Mouse (Mus musculus): ENCODE measurements around the gene Bdkrb1. TPM values are rescaled to one million over a fixed set of nuclear protein-coding genes. Genes with fewer than 3 reads are reported as not detected.

Bdkrb1 gene
- total RNA-seq (2021), result not detected

GRCm38 (mm10) chr12:105602581-105603210 lies at the start of gene Bdkrb1:
Gene Bdkrb1 (plus strand): TSS chr12:105603085.
- DNase-seq, result no peak
- intact Hi-C loops (cut with DNase I), result no loop called here

DNA sequence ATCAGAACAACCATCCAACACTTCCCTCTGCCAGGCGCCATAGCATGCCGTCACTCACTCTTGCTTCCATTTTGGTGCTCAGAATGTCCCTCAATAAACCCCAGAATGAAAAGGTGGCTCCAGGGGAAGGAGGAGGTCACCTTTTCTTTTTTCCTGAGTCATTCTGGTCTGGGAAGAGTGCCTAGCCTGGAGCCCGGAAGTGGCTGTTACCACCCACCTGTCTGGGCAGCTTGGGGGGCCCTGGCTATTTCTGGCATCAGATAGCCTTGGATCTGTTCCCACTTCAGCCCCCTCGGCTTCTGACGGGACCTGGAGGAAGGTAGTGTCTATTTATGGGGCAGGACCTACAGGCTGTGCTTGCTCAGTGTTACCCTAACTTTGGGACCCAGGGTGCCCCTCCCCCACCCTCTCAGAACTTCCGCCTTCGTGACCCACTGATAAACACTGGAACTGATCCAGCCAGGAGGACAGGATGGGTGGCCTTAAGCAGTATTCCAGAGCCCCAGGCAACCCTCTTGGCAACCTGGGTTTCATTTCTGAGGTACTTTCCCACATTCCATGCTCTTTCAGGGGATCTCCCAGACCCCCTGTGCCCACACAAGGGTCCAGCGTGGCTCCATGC lies 48.6 kb upstream of the Bdkrb1 start:
- DNase-seq, result no peak
- intact Hi-C loops (cut with DNase I), result no loop called here

GRCm38 (mm10) chr12:105555172-105555571 lies 47.7 kb upstream of the Bdkrb1 start:
- intact Hi-C loops (cut with DNase I), result no loop called here
- no peak for DNase-seq

DNA sequence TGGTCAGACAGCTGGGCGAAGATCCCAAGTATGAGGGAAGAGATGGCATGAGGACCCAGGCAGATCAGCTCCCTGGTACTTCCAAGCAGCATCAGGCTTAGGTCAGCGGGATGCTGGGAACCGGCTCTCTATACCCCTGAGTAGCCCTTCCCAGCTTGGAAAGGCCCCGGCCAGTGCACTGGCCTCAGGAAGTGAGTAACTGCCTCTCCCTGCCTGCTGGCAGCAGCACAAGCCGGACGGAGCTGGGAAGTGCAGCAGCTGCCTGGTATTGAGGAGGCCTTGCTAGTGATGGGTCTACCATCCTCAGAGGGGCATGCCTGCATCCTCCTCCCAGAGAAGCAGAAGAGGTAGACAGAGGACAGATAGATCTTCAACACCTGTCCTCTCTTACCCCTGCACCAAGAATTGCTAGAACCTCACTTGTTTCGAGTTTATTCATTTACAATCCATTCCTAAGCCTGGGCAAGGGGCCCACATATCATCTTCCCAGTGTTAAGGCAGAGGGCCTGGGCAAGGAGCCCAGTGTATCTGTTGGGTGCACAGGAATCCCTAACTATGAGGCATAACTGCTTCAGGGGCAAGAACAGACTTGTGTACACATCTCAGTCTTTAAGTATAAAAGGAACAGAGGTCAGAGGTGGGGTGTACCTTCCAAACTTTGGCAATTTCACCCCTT lies 45.5 kb upstream of the Bdkrb1 start:
- intact Hi-C loops (cut with DNase I), result no loop called here

GRCm38 (mm10) chr12:105561007-105561534 lies 41.8 kb upstream of the Bdkrb1 start:
- intact Hi-C loops (cut with DNase I), result no loop called here
- no peak for DNase-seq

More for the DNA sequence above, 45.5 kb upstream of the Bdkrb1 start:
- peak; percentile 57 to 59 for DNase-seq

- peak in 1 of 2 experiments; percentile 34 for DNase-seq
- intact Hi-C loops (cut with DNase I), result loop anchor here (2.0 kb wide), 1 partner anchor 39 kb away; no protein-coding TSS in a partner anchor
Measured at GRCm38 (mm10) chr12:105562056-105562820, 40.6 kb upstream of the Bdkrb1 start.

GRCm38 (mm10) chr12:105562936-105563680 lies 39.8 kb upstream of the Bdkrb1 start, which contains the start of gene Bdkrb2:
Gene Bdkrb2 (plus strand): TSS chr12:105563226.
- intact Hi-C loops (cut with DNase I), result loop anchor here (2.0 kb wide), 1 partner anchor 40 kb away; no protein-coding TSS in a partner anchor
- peak in 1 of 2 experiments; percentile 54 for DNase-seq

DNA sequence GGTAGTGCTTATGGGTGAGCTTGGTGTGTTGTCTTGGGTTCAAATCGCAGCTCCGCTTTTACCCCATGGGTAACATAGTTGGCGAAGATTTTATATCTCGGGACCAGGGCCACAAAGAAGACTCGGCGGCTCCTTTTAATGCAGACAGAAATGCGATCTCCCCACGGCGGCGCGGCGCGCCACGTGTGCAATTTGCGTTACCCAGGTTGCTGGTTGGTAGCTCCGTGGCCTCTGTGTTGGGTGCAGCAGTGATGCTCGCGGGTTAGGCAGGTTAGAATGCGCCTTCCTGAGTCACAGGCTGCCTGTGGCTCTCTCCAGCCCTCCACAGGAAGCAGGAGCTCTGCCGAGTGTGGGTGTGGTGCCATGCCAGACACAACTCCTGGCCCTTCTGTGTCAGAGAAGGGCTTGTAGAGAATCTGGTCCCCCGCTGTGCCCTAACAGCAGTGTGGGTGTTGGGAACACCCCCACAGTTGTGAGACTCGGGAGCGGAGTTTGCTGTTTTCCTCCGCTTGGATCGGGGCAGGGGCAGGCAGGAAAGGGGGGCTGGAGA lies 39.1 kb upstream of the Bdkrb1 start:
- intact Hi-C loops (cut with DNase I), result loop anchor here (2.0 kb wide), 1 partner anchor 41 kb away; no protein-coding TSS in a partner anchor
- DNase-seq, result no peak

DNA sequence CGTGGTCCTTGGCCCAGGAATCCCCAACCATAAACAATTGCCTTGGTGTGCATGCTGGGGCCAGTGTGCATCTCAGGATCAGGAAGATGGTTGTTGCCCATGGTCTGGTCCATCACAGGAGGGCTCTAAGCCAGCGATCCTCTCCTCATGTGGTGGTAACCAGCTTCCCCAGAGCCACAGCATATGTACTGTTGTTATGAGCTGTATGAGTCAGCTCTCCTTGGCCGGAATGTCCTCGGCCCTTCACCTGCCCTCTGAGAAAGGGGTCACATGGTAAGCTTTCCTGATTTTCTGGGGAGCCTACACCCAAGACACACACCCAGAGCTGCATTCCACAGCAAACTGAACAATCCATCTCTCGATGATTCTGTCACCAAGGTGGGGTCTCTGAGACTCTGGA lies 37.7 kb upstream of the Bdkrb1 start:
- no peak for DNase-seq

GRCm38 (mm10) chr12:105571867-105572266 lies 31.0 kb upstream of the Bdkrb1 start:
- no peak for DNase-seq
- intact Hi-C loops (cut with DNase I), result no loop called here

More for the DNA sequence above, 37.7 kb upstream of the Bdkrb1 start:
- intact Hi-C loops (cut with DNase I), result no loop called here

DNA sequence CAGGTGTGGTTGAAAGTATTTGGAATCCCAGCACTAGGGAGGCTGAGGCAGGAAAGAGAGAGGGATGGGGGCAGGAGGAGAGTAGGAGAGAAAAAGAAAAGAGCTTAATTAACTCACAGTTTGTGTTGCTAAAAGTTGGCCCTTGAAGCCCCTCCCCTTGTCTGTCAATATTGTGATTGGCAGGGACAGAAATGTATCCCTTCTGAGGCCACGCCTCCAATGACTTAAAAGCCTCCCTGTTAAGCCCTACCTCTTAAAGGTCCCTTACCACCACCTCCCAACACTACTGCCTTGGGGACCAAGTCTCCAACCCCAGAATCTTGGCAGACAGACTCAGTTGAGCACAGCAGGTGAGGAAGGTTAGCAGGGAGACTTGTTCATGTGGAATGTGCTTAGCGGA lies 30.3 kb upstream of the Bdkrb1 start:
- intact Hi-C loops (cut with DNase I), result no loop called here
- DNase-seq, result no peak

- intact Hi-C loops (cut with DNase I), result no loop called here
- DNase-seq, result no peak
Measured at GRCm38 (mm10) chr12:105574356-105574755, 28.5 kb upstream of the Bdkrb1 start.

GRCm38 (mm10) chr12:105580490-105580889 lies 22.4 kb upstream of the Bdkrb1 start:
- intact Hi-C loops (cut with DNase I), result no loop called here
- DNase-seq, result no peak

GRCm38 (mm10) chr12:105582486-105582885 lies 20.4 kb upstream of the Bdkrb1 start:
- intact Hi-C loops (cut with DNase I), result no loop called here
- DNase-seq, result no peak

DNA sequence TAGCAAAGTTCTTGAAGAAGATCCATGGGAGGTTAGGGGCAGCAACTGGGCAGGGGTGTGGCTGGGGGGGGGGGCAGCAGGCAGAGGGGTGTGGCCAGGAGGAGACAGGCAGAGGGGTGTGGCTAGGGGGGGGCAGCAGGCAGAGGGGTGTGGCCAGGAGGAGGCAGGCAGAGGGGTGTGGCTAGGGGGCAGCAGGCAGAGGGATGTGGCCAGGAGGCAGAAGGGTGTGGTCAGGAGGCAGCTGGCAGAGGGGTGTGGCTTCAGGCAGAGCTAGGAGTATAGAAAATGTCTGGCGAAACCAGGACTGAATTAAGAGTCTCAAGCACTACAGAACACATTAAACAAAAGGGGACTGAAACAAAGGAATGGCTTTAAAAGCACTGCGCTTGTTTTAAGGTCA lies 19.4 kb upstream of the Bdkrb1 start:
- intact Hi-C loops (cut with DNase I), result no loop called here
- DNase-seq, result no peak

- peak; percentile 76 to 83 for DNase-seq
- intact Hi-C loops (cut with DNase I), result loop anchor here (1.0 kb wide), 1 partner anchor 87 kb away; no protein-coding TSS in a partner anchor
Measured at GRCm38 (mm10) chr12:105584851-105585250, 18.0 kb upstream of the Bdkrb1 start.

- no peak for DNase-seq
- intact Hi-C loops (cut with DNase I), result no loop called here
Measured at GRCm38 (mm10) chr12:105587526-105587925, 15.4 kb upstream of the Bdkrb1 start.

DNA sequence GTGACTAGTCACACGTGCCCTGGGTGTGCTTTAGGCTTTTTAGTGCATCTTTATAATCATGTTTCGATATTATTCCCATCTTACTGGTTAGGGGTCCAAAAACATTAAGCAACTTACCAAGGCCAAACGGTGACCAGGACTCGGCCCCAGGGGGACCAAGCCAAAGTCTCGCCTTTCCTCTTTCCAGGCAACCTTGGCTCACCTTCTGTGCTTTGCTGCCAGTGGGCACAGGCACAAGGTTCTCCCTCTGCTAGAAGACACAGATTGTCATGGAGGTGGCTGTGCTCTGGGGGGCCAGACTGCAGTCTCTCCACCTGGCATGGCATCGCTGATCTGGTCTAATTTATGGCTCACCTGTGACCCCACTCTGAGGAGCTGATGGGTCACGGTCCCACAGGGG lies 12.1 kb upstream of the Bdkrb1 start:
- no peak for DNase-seq
- intact Hi-C loops (cut with DNase I), result no loop called here

- intact Hi-C loops (cut with DNase I), result no loop called here
- DNase-seq, result no peak
Measured at GRCm38 (mm10) chr12:105592361-105592761, 10.5 kb upstream of the Bdkrb1 start.
